Mouse (Mus musculus): ENCODE data around the gene Cacul1.

Gene Cacul1

GRCm38 (mm10) chr19:60530171-60530570 is 50.7 kb downstream of the Cacul1 start:
- no peak for DNase-seq (ENCODE audit: extremely low spot score)

- no peak for DNase-seq (ENCODE audit: extremely low spot score)
Observed at GRCm38 (mm10) chr19:60529302-60529701, 51.5 kb downstream of the Cacul1 start.

- DNase-seq (ENCODE audit: extremely low spot score) = no peak
Observed at GRCm38 (mm10) chr19:60528602-60529001, 52.2 kb downstream of the Cacul1 start.

- DNase-seq (ENCODE audit: extremely low spot score) = no peak
Observed at GRCm38 (mm10) chr19:60526876-60527275, 53.9 kb downstream of the Cacul1 start.

GRCm38 (mm10) chr19:60525086-60525485 is 55.7 kb downstream of the Cacul1 start:
- no peak for DNase-seq (ENCODE audit: extremely low spot score)

- DNase-seq (ENCODE audit: extremely low spot score) = no peak
Observed at GRCm38 (mm10) chr19:60524678-60525077, 56.1 kb downstream of the Cacul1 start.

- DNase-seq (ENCODE audit: extremely low spot score) = no peak
Observed at GRCm38 (mm10) chr19:60520131-60520530, 60.7 kb downstream of the Cacul1 start.

- no peak for DNase-seq (ENCODE audit: extremely low spot score)
Observed at GRCm38 (mm10) chr19:60515064-60515463, 65.8 kb downstream of the Cacul1 start.

GRCm38 (mm10) chr19:60513431-60513830 is 67.4 kb downstream of the Cacul1 start:
- no peak for DNase-seq (ENCODE audit: extremely low spot score)

- DNase-seq (ENCODE audit: extremely low spot score) = no peak
Observed at GRCm38 (mm10) chr19:60500209-60500608, 80.6 kb downstream of the Cacul1 start.

- DNase-seq (ENCODE audit: extremely low spot score) = no peak
Observed at GRCm38 (mm10) chr19:60497171-60497570, 83.7 kb downstream of the Cacul1 start.

GRCm38 (mm10) chr19:60495772-60496171 is 85.1 kb downstream of the Cacul1 start:
- no peak for DNase-seq (ENCODE audit: extremely low spot score)

- no peak for DNase-seq (ENCODE audit: extremely low spot score)
Observed at GRCm38 (mm10) chr19:60489566-60489965, 91.3 kb downstream of the Cacul1 start.

GRCm38 (mm10) chr19:60485261-60485660 is 95.6 kb downstream of the Cacul1 start:
- DNase-seq (ENCODE audit: extremely low spot score) = no peak

- DNase-seq (ENCODE audit: extremely low spot score) = no peak
Observed at GRCm38 (mm10) chr19:60478859-60479258, 102.0 kb downstream of the Cacul1 start.

- DNase-seq (ENCODE audit: extremely low spot score) = no peak
Observed at GRCm38 (mm10) chr19:60477788-60478187, 103.0 kb downstream of the Cacul1 start.
